Mouse (Mus musculus): ENCODE results near the gene Ccs.

DNA sequence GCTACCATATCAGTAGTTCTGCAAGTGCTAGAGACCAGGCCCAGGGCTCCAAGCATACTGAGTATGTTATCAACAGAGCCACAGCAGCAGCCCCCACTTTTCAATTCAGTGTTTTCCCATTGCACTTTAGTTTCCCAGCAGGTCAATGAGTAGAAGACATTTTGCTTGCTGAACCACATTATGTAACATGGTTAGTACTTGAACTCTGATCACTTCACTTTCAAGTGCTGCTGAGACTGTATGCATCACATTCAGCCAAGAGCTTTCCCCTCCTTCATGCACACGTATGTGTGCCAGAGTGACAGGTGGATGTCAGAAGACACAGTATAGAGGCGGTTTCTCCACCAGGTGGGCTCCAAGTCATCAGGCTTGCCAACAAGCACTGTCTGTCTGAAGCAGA is 56.2 kb downstream of the Ccs start:
- TF ChIP-seq CTCF (IDR thresholded peaks at IDR 0.05; ENCODE audit: low read depth), result no peak
- TF ChIP-seq EP300 (IDR thresholded peaks at IDR 0.05; ENCODE audit: low read depth), result no peak
